Mouse (Mus musculus) hindbrain, embryonic 10.5 days (tissue): ENCODE measurements around the gene Mif. TPM values are rescaled to one million over a fixed set of nuclear protein-coding genes. Genes with fewer than 3 reads are reported as not detected.

Source experiments
- DNase-seq: peaks from one replicate; pipeline ENCODE4 v3.0.0-alpha.2; 2017; ENCODE audit warnings: low spot score
- H3K27ac ChIP-seq: fragments of 300-500 bp; sonication (generic); 2 replicates; pipeline ENCODE4 v1.5.1; 2016; ENCODE audit warnings: mild to moderate bottlenecking, moderate library complexity
- H3K27me3 ChIP-seq: fragments of 300-500 bp; sonication (generic); 2 replicates; pipeline ENCODE4 v1.6.1; 2016; ENCODE audit warnings: mild to moderate bottlenecking; ENCODE audit not compliant: poor library complexity, insufficient read depth, severe bottlenecking
- H3K36me3 ChIP-seq: fragments of 300-500 bp; sonication (generic); 2 replicates; pipeline ENCODE4 v1.6.1; 2016; ENCODE audit warnings: mild to moderate bottlenecking, moderate library complexity
- H3K4me1 ChIP-seq: fragments of 300-500 bp; sonication (generic); replicated peaks from 2 replicates; pipeline ENCODE4 v1.6.1; 2016; ENCODE audit warnings: mild to moderate bottlenecking
- H3K4me3 ChIP-seq: fragments of 300-500 bp; sonication (generic); 2 replicates; pipeline ENCODE4 v1.5.1; 2016; ENCODE audit warnings: mild to moderate bottlenecking, moderate library complexity
- H3K9me3 ChIP-seq: fragments of 300-500 bp; sonication (generic); 2 replicates; pipeline ENCODE4 v1.6.1; 2016; ENCODE audit warnings: mild to moderate bottlenecking, moderate library complexity
- WGBS: fragments of 180-500 bp; shearing (Covaris S2); methylation state at CpG from one replicate; pipeline ENCODE4 v1.1.7; 2016; 5-methylcytosine and 5-hydroxymethylcytosine counted together
- polyA plus RNA-seq: library from polyadenylated mRNA; unstranded; fragments of >200 nt; fragmentation: Nextera tagmentation; extraction: Ambion mirVana; gene quantifications from 2 replicates; pipeline ENCODE4 v1.2.1, GENCODE M21; 2016

The Mif gene
- polyA plus RNA-seq, 1 experiment from 2014 or later: 2,694 TPM

DNA sequence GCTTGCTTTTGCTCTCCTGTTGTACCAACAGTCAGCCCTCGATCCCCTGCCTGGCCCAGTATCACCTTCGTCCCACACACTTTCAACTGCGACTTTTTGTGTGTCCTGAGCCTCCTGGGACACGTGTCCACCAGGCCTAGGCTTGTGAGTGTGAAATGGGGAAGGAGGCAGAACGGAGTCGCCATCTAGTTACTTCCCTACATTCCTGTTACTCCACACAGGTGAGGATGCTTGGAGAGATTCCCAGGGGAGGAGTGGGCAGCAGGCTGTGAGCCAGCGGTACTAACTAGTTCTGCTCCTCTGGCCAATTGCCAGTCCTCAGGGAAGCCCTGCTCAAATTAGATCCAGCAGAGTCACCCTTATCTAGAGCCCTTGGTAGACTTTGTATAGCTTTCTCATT lies 706 bp upstream of the Mif start:
- Histone ChIP-seq H3K4me1 (peaks cover 43% of the 10 kb centered on the region), H3K4me3 (peak overlapping the region; percentile 75), H3K27me3 (no peaks in the 10 kb centered on the region), H3K27ac (peak overlapping the region; percentile 99), H3K9me3 (no peaks in the 10 kb centered on the region), H3K36me3 (peaks cover 31% of the 10 kb centered on the region)
- DNase-seq: peak; percentile 33
- 18% methylated on average over 7 of the region's 7 CpGs for WGBS

- peak overlapping the region; percentile 99 for H3K27ac ChIP-seq
- no peaks in the 10 kb centered on the region for H3K27me3 ChIP-seq
- DNase-seq: peak; percentile 78
- peak overlapping the region; percentile 75 for H3K4me3 ChIP-seq
- H3K4me1 ChIP-seq: peaks cover 43% of the 10 kb centered on the region
- H3K9me3 ChIP-seq: no peaks in the 10 kb centered on the region
- peaks cover 34% of the 10 kb centered on the region for H3K36me3 ChIP-seq
- whole genome bisulfite sequencing: 1% methylated on average over 27 of the region's 27 CpGs
Measured at GRCm38 (mm10) chr10:75859107-75859746, 813 bp downstream of the Mif start.

- H3K4me1 ChIP-seq: peaks cover 43% of the 10 kb centered on the region
- no peaks in the 10 kb centered on the region for H3K27me3 ChIP-seq
- WGBS: 93% methylated on average over 4 of the region's 4 CpGs
- peak overlapping the region; percentile 13; the same call in 1 of the 2 replicates for H3K4me3 ChIP-seq
- H3K9me3 ChIP-seq: no peaks in the 10 kb centered on the region
- no peak for DNase-seq
- H3K36me3 ChIP-seq: peaks cover 34% of the 10 kb centered on the region
- no peak overlapping the region for H3K27ac ChIP-seq
Measured at GRCm38 (mm10) chr10:75857598-75857997, 2.4 kb downstream of the Mif start.

DNA sequence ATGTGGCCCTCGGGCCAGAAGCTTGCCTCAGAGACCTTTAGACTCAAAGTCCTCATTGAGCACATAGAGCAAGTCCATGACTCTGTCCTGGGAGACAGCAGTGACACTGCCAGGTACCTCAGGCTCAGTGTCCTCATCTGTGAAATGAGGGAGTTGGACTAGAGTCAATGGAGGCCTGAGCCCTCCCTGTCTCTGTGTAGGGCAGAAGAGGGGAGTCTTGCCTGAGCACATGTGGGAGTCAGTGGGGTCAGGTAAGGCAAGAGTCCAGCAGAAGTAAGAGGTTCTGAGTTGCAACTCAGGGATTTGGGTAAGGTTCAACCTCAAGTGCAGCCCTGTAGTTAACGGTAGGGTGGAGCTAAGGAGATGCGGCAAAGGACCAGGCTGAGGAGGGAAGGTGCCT lies 3.1 kb downstream of the Mif start:
- Histone ChIP-seq H3K36me3 (peaks cover 34% of the 10 kb centered on the region), H3K4me3 (no peak overlapping the region), H3K4me1 (peaks cover 43% of the 10 kb centered on the region), H3K9me3 (no peaks in the 10 kb centered on the region), H3K27ac (no peak overlapping the region), H3K27me3 (no peaks in the 10 kb centered on the region)
- 82% methylated on average over 3 of the region's 3 CpGs for WGBS
- DNase-seq: no peak

DNA sequence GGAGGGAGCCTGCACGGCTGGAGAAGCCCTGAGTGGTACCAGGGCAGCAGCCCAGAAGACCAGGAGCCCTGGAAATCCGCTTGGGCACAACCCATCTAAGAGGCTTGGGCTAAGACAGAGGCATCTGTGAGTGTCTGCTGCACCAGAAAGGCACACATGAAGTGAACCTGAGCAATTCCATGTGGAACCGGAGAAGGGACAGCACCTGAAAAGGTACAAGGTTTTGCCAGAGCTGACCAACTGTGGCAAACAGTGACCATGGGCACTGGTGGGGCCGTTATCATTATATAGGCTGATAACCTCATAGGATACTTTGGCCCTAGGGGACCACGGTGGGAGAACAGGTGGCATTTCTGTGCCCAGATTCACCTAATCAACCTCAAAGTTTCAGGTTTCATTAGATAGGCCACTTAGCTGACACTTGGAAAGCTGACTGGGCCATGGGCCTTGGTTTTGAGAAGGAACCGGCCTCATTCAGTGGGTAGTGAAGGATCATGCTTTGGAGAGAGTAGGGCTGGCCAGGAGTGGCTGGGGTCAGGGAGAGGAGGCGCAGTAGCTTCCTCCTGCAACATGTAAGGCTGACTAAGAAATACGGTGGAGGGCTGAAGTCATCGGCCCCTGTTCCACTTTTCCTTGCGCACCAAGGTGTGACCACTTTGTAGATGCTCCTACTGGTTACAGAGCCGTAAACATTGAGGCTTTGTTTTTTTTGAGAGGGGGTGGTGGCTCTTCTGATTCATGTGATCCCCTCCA lies 3.7 kb downstream of the Mif start:
- Histone ChIP-seq H3K36me3 (peaks cover 34% of the 10 kb centered on the region), H3K27ac (no peak overlapping the region), H3K27me3 (no peaks in the 10 kb centered on the region), H3K4me3 (no peak overlapping the region), H3K9me3 (no peaks in the 10 kb centered on the region), H3K4me1 (peaks cover 44% of the 10 kb centered on the region)
- no peak for DNase-seq
- WGBS: 83% methylated on average over 11 of the region's 11 CpGs

DNA sequence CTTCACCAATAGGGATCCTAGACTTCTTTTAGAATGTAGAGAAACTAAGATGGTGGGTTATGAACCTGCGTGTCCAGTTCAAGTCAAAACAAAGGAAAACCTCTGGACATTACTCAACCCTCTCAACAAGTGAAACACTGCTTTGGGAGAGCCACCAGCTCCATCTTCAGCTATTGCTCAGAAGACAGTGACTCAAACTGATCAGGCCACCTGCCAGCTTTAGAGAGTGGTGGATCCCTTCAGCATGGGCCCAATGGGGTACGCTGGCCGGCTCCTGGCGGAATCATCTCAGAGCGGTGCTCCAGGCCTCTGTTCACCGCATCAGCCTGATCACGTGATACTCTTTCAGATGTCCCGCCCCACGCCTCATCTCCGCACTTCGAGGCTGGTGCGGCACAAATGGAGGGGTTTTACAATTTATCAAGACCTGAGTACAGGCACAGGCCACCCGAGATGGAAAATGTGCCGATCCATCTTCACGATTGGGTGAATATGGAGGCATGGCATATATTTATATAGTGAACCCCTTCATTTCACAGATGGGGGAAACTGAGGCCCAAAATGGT lies 4.5 kb downstream of the Mif start:
- H3K4me1 ChIP-seq: peaks cover 43% of the 10 kb centered on the region
- no peaks in the 10 kb centered on the region for H3K9me3 ChIP-seq
- H3K27me3 ChIP-seq: peaks cover 5% of the 10 kb centered on the region; the same call in 1 of the 2 replicates
- WGBS: 90% methylated on average over 15 of the region's 15 CpGs
- H3K4me3 ChIP-seq: no peak overlapping the region
- peaks cover 34% of the 10 kb centered on the region for H3K36me3 ChIP-seq
- no peak for DNase-seq
- no peak overlapping the region for H3K27ac ChIP-seq

DNA sequence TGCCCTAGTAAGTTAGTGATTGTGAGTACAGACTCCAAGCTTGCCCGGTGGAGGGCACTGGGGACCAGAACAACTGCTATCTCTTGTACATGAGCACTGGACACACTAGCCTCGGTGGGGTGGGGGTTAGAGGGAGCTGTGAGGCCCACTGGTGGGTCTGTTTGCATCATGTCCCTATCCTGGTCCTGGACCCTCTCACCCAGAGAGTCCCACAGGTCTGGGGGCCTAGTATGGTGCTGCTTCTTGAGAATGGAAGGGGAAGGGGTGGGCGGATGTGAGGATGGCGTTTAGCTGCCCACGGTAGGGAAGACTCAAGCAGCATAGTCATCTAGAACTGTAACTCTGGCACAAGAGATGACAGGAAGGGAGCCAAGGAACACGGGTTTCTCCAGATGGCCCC lies 5.2 kb downstream of the Mif start:
- no peak overlapping the region for H3K4me3 ChIP-seq
- 92% methylated on average over 6 of the region's 6 CpGs for whole genome bisulfite sequencing
- H3K27ac ChIP-seq: no peak overlapping the region
- peaks cover 42% of the 10 kb centered on the region for H3K4me1 ChIP-seq
- peaks cover 5% of the 10 kb centered on the region; the same call in 1 of the 2 replicates for H3K27me3 ChIP-seq
- H3K36me3 ChIP-seq: peaks cover 34% of the 10 kb centered on the region
- no peak for DNase-seq
- no peaks in the 10 kb centered on the region for H3K9me3 ChIP-seq

DNA sequence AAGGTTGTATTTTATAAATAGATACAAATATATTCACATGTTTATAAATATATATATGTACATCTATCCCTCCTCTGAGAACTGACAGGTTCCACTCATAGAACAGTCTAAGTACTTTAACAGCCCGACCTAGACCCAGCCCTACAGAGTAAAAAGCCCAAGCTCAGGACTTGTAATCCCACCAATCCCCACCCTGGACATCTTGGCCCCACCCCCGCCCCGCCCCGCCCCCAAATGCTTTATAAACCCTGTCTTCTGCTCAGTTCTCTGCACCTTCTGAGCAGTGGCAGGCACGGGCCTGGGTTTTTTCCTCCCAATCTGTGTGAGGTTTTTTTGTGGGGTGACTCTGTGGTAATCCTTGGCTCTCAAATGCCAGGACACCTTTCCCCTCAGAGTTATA lies 5.9 kb downstream of the Mif start:
- H3K27ac ChIP-seq: no peak overlapping the region
- H3K4me3 ChIP-seq: no peak overlapping the region
- H3K4me1 ChIP-seq: peaks cover 45% of the 10 kb centered on the region
- H3K27me3 ChIP-seq: peaks cover 5% of the 10 kb centered on the region; the same call in 1 of the 2 replicates
- no peak for DNase-seq
- no peaks in the 10 kb centered on the region for H3K9me3 ChIP-seq
- 67% methylated on average over 5 of the region's 5 CpGs for WGBS
- peaks cover 34% of the 10 kb centered on the region for H3K36me3 ChIP-seq

GRCm38 (mm10) chr10:75853452-75853851 lies 6.6 kb downstream of the Mif start:
- DNase-seq: peak; percentile 83
- WGBS: 30% methylated on average over 10 of the region's 10 CpGs
- peaks cover 45% of the 10 kb centered on the region for H3K4me1 ChIP-seq
- H3K4me3 ChIP-seq: no peak overlapping the region
- no peaks in the 10 kb centered on the region for H3K9me3 ChIP-seq
- H3K27me3 ChIP-seq: peaks cover 5% of the 10 kb centered on the region; the same call in 1 of the 2 replicates
- peak overlapping the region; percentile 45; the same call in 1 of the 2 replicates for H3K27ac ChIP-seq
- H3K36me3 ChIP-seq: peaks cover 30% of the 10 kb centered on the region

GRCm38 (mm10) chr10:75852539-75853125 lies 7.4 kb downstream of the Mif start:
- Histone ChIP-seq H3K27me3 (peaks cover 5% of the 10 kb centered on the region; the same call in 1 of the 2 replicates), H3K36me3 (peaks cover 22% of the 10 kb centered on the region), H3K4me3 (no peak overlapping the region), H3K27ac (no peak overlapping the region), H3K4me1 (peaks cover 39% of the 10 kb centered on the region), H3K9me3 (no peaks in the 10 kb centered on the region)
- DNase-seq: no peak
- WGBS: 93% methylated on average over 12 of the region's 12 CpGs

GRCm38 (mm10) chr10:75851681-75852080 lies 8.4 kb downstream of the Mif start:
- 27% methylated on average over 3 of the region's 3 CpGs for WGBS
- DNase-seq: no peak

GRCm38 (mm10) chr10:75851076-75851475 lies 9.0 kb downstream of the Mif start:
- 3% methylated on average over 6 of the region's 6 CpGs for WGBS

More at GRCm38 (mm10) chr10:75851681-75852080, 8.4 kb downstream of the Mif start:
- Histone ChIP-seq H3K27ac (peak overlapping the region; percentile 46; the same call in 1 of the 2 replicates), H3K4me3 (no peak overlapping the region), H3K4me1 (peaks cover 32% of the 10 kb centered on the region), H3K9me3 (no peaks in the 10 kb centered on the region), H3K36me3 (peaks cover 13% of the 10 kb centered on the region), H3K27me3 (peaks cover 5% of the 10 kb centered on the region; the same call in 1 of the 2 replicates)

More at GRCm38 (mm10) chr10:75851076-75851475, 9.0 kb downstream of the Mif start:
- peak overlapping the region; percentile 46; the same call in 1 of the 2 replicates for H3K27ac ChIP-seq
- no peaks in the 10 kb centered on the region for H3K9me3 ChIP-seq
- peaks cover 6% of the 10 kb centered on the region for H3K36me3 ChIP-seq
- H3K4me1 ChIP-seq: peaks cover 35% of the 10 kb centered on the region
- DNase-seq: no peak
- H3K27me3 ChIP-seq: peaks cover 5% of the 10 kb centered on the region; the same call in 1 of the 2 replicates
- H3K4me3 ChIP-seq: peak overlapping the region; percentile 3; the same call in 1 of the 2 replicates
